Mouse (Mus musculus) cerebellum, adult 11 months (tissue): ENCODE measurements at regions not wholly inside any gene's neighbourhood (a gene's known extent, or its start where the extent isn't known, plus 50 kb on each side); places are given as distances from the start of the nearest gene placed in this dataset.

ENCODE experiments used
- DNase-seq: peaks from one replicate; pipeline ENCODE4 v3.0.0; 2022

- no peak for DNase-seq
Observed at GRCm38 (mm10) chr14:105950924-105951323, 54.3 kb upstream of the Spry2 start.

DNA sequence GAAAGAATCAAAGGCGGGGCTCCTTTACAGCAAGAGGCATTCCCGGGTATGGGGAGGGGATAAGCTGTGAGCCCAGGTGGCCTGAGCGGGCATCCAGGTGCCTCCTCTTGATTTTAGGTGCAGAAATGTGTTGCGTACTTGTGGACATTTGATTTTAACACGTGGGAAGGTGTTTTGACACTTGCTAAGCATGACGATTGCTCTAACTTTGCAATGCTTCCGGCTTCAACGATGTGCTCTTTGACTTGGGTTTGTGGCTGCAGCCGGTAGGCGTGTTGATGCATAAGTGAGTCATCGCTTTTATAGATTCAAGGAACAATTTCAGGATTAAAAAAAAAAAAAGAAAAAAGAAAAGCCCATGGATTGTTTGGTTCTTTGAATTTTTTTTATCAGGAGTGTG is 58.5 kb upstream of the Spry2 start:
- DNase-seq: no peak

- DNase-seq: no peak
Observed at GRCm38 (mm10) chr14:105956796-105957195, 60.2 kb upstream of the Spry2 start.

DNA sequence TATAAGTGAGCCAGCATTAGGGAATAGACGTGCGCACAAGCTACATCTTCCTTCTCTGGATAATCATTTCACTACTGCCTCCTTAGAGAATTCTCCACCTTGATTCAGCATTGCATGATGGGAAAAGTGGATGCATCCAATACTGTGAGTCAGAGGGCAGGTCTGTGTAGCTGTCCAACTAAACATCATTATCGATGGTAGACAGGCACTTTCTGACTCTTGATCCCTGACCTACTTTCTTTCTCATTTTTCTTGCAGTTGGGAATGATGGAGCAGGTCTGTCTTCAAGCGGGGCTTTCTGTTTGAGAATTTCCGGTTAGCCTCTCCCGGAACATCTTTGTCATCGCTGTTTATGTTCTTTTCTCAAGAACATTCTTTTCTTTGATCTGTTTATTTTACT is 61.4 kb upstream of the Spry2 start:
- DNase-seq: no peak

- DNase-seq: no peak
Observed at GRCm38 (mm10) chr14:105979544-105980323, 83.1 kb upstream of the Spry2 start.

DNA sequence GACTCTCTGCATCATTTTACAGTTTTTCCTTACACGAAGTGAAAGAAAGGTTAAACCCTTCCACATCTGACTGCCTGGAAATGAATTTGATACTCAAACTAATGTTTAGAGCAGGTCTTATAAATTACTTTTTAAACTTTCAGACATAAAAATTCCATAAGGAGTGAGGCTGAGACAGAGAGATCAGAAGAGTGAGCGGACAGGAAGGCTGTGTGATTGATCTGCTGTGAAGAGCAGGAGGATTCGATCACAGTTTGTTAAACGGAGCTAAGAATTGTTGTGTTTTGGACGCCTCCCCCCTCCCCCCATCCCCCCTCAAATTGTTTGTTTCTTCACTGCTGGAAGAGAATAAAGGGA is 83.7 kb upstream of the Spry2 start:
- DNase-seq: no peak

- no peak for DNase-seq
Observed at GRCm38 (mm10) chr14:105987341-105987882, 90.8 kb upstream of the Spry2 start.

- no peak for DNase-seq
Observed at GRCm38 (mm10) chr14:105988738-105989137, 92.1 kb upstream of the Spry2 start.

DNA sequence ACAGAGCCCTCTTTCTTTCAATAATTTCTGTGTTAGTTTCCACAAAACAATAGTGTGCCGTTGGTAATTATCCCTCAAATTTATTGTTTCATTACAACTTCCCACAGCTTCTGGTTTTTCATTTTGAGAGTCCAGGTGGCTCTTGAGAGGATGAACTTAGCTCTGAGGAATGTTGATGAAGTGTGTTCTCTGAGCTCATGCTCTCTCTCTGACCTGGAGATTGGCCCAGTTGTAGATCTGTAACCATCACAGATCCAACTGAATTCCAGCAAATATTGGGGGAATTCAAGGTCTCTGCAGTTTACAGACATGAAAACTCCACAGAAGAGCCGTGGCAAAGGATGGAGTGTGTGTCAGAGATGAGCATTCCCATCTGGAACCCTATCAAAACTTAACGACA is 96.5 kb upstream of the Spry2 start:
- DNase-seq: no peak

DNA sequence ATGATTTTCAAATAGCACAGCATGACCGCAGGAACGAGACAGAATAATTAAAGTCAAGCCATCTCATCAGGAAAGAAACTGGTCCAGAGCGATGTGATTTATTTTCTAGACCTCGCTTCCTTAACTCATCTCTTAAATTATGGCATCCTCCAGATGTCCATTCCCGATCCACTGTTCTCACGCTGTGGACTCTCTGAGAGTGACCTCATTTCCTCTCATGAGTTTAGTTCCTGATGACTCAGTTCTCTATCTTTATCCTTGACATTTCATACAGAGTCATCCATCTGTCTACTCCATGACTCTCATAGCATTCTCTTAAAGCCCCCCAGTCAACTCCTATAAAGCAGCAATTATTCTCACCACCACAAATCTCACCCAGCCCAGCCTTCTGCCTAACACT is 103.2 kb upstream of the Spry2 start:
- no peak for DNase-seq

DNA sequence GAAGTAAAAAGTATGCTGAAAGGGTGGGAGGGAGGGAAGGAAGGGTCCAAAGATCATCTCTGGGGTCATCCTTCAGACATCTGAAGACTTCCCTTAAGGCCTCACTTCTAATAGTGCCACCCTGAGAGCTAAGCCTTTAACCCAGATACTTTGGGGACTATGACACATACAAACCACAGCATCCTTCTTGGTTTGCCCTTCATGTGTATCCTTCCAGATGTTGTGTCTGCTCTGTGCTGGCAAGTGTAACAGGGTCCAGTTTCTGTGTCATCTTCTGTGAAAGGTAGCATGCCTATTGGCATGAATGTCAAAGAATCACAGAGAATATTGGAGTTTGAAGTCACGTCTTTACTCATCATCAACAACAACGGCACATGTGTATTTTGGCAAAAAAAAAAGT is 98.2 kb upstream of the Trim52 start:
- no peak for DNase-seq

- no peak for DNase-seq
Observed at GRCm38 (mm10) chr14:106008951-106009350, 97.0 kb upstream of the Trim52 start.

GRCm38 (mm10) chr14:106010961-106011360 is 95.0 kb upstream of the Trim52 start:
- no peak for DNase-seq

- no peak for DNase-seq
Observed at GRCm38 (mm10) chr14:106011991-106012427, 94.0 kb upstream of the Trim52 start.

GRCm38 (mm10) chr14:106022806-106023205 is 83.2 kb upstream of the Trim52 start:
- DNase-seq: no peak

- no peak for DNase-seq
Observed at GRCm38 (mm10) chr14:106026815-106027214, 79.2 kb upstream of the Trim52 start.

- no peak for DNase-seq
Observed at GRCm38 (mm10) chr14:106027686-106028085, 78.3 kb upstream of the Trim52 start.

DNA sequence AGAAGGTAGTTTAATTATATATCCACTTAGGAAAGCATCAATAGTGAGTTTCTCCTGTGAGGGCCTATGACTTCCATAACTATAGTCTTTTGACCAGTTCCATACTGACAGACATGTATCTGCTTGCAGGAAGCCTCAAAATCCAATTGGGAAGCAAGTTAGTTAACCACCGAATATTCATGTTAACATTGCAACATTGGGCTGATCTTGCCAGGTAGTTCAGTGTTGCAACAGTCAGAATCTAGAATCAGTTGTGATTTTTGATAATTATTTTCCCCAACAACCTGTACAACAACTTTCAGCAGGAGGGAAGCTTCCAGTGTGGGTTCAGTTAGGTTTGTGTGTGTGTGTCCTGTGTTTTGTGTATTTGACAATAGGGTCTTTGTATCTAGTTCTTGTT is 74.9 kb upstream of the Trim52 start:
- DNase-seq: no peak

DNA sequence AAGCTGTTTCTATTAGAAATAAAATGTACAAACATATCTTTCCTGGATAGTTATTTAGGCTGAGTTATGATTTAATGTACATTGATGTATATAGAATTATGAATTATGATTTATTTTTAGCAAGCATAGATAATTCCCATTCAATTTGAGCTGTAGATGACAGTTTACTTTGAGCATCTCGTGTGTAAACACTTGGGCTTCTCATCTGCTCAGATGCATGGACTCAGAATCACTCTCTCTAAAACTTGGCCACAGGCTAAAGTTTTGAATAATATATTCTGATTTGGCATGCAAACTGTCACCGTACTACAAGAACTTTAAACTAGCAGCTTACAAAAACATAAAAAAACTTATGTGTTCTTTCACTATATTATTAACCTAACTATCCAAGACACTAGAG is 72.2 kb upstream of the Trim52 start:
- DNase-seq: no peak

GRCm38 (mm10) chr14:106034933-106035665 is 70.9 kb upstream of the Trim52 start:
- DNase-seq: no peak

DNA sequence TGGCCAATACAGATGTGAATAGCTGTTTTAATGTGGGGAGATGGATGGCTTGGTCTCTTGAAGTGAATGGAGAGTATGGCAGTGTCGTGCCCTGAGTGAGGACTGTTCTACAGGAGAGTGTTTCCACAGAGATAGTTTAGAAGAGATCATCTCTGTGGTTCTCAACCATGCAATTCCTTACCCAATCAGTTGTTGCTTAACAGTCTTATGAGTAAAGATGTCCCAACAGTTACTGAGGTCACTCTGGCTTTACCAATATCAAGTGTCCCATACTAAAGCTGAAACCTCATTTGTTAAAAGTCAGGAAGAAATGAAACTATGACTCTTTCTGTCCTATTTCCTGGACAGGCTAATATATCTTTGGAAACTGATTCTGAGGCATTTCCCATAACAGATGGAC is 61.7 kb upstream of the Trim52 start:
- DNase-seq: no peak

- DNase-seq: peak; percentile 1
Observed at GRCm38 (mm10) chr14:106050231-106050630, 55.8 kb upstream of the Trim52 start.

- no peak for DNase-seq
Observed at GRCm38 (mm10) chr14:106052585-106053551, 53.1 kb upstream of the Trim52 start.
